Mouse (Mus musculus): ENCODE measurements around the gene Rex1bd. TPM values are rescaled to one million over a fixed set of nuclear protein-coding genes. Genes with fewer than 3 reads are reported as not detected.

Rex1bd gene
- total RNA-seq, 2 experiments from 2014 or later, result 102 TPM

DNA sequence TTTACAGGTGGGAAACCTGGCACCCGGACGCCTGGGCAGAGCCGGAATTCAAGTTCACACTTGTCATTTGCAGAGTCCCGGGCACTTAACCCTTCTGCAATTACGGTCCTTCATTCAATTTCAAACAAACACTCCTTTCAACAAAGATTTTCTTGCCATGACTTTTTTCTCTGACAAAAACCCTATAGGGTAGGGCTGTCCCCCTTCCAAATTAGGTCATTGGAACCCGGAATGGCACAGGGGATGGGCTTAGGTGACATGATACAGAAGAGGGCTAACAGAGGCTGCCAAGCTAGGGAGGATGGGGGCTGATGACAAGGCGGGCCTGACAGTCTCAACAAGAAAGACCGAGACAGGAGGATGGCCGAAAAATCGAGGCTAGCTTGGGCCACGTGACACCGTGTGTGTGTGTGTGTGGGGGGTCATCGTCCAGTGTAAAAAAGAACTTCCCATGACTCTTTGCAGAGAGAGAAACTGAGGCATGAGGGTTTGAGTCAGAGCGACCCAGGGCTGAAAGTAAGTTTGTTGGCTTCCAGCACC, 17.6 kb downstream of the Rex1bd start:
- DNase-seq (ENCODE audit: low spot score), result no peak
- intact Hi-C loops (cut with DNase I), result no loop called here

DNA sequence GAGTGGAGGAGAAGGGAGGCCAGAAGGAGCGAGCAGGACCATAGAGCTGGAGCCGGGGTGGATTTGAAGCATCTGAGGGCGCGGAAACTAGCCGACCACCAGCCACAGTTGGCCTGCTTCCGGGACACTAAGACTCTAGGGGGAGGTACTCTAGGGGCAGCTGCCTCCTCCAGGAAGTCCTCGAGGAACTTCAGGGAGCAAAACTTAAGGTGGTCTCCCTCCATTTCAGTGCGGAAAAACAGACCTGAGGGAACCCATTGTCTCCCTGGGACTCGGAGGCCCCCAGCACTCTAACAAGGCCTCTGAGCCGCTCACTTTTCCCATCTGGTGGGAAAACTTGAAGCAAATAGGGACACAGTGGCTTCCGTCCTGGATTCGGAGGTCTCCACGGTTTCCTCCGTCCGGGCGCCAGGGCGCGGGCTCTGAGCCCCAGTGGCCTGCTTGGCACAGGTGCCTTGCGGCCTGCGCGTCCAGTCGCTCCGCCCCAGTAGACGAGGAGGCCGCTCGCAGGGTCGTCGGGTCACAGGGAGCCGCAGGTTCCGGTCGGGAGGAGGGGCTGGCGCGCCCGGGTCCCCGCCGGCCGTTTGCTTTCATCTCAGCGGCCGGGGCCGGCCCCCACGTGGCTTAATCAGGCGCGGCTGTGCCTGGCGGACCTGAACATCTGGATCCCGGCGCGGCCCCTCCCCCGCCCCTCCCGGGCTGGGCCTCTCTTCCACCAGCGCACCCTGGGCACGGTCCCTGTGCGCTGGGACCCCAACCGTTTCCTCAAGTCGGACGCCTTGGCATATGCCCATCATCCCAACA, 18.4 kb downstream of the Rex1bd start:
- DNase-seq (ENCODE audit: low spot score), result no peak
- intact Hi-C loops (cut with DNase I), result no loop called here

DNA sequence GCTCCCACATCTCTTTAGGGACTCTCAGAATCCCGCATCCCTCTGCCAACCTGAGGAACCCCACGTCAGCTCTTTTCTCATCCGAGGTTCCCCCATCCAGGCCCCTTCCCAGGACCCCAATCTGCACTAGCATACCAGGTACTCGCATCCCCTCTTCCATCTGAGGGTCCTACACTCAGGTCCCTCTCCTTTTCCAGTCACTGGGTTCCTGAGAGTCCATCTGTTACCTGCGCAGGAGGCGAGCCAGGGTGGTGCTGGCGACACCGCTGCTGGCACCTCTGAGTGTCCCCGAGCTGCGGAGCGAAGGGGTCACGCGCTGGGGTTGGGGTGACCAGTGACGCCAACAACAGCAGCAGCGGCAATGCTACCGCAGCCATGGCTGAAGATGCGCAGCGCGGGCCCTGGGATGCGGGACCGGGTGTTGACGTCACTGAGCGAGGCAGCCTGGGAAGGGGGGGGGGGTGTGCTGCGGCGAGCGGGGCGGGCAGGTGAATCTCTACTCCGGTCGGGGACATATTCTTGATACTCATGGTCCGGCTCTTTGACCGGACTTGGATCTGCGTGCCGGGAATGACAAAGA, 19.5 kb downstream of the Rex1bd start, which contains the start of gene Tmem59l:
Gene Tmem59l (minus strand): TSS at position 418 of the 580 bp plus-strand sequence.
- intact Hi-C loops (cut with DNase I), result no loop called here
- no peak for DNase-seq (ENCODE audit: low spot score)

DNA sequence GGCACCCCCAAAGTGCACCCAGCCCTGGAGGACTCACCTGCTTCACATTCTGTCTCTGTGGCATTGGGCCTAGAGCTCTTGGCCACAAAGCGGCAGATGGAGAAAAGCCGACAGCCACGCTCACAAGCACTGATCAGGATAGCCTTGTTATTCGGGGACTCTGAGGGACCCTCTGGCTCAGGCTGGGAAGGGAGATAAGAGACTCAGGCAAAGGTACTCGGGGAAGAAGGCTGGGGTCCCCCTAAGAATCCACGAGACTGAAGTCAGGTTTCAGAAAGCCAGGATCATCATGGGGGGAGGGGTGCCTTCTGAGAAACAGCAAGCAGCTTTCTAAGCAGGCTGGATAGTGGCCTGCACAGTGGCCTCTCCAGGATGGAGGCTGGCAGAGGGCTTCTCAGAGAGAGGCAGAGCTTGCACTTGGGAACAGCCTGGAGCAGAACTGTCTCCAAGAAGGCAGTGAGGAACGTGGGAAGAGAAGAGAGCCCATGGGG, 20.3 kb downstream of the Rex1bd start:
- DNase-seq (ENCODE audit: low spot score), result no peak

DNA sequence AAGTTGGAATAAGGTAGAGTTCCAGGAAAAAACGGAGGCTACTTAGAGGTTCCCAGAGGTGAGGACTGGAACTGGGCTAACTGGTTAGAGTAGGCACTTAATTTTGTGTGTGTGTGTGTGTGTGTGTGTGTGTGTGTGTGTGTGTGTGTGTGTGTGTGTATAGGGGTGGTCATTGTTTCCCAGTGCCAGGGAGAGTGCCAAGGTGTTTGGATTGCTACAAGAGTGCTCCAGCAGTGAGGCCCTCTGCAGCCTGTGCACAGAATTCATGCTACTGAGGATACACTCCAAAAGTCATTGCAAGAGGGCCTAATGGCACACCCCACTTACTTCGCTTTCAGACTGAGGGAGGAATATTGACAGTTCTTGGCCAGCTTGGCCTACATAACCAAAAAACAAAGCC, 23.6 kb downstream of the Rex1bd start:
- DNase-seq (ENCODE audit: low spot score), result no peak
- intact Hi-C loops (cut with DNase I), result no loop called here

More for the DNA sequence above, 20.3 kb downstream of the Rex1bd start:
- intact Hi-C loops (cut with DNase I), result no loop called here

DNA sequence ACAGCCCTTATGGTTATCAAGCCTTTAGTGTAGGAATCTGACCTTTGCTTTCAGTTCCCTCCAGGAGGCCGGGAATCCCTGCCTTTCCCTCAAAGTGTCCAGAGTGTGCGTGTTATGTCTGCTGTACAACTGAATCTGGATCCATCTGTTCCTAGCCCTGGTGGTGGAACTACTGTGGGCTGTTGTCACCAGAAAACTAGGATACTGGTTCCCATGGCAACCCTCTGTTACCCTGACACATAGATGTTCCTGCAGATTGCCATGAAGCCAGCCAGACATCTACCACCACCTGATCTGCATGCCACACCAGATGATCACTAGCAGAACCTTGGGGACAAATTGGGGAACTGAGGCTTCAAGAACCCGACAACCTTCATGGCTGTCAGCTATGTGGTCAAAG, 24.6 kb downstream of the Rex1bd start:
- intact Hi-C loops (cut with DNase I), result no loop called here
- no peak for DNase-seq (ENCODE audit: low spot score)

DNA sequence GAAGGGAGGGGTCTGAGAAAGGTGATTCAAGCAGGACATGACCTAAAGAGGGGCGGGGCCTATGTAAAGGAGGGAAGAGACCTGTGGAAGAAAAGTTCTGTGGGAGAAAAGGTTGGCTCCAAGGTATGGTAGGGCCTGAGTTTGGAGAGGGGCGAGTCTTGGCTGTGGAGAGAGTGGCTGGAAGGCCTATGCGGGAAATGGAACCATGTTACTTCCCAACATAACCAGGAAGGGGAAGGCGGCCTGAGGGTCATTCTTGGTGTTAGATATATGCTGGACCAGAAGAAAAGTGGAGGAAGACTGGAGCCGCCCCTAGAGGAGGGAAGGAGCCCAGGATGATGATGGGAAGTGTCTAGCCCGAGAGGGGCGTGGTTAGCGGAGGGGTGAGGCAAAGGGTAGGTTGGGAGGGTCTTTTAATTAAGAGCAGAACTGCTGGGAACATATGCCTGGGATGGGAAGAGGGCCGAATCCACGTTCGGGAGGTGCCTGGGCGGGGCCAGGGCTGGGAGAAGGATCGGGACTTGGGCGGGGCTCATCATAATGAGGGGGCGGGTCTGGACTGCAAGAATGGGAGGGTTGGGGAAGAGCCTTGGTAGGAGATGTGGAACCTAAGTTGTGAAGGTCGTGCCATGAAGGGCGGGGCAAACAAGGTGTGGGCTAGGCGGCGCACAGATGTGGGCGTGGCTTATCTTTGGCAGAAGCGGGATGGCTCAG, 29.1 kb downstream of the Rex1bd start:
- intact Hi-C loops (cut with DNase I), result no loop called here
- DNase-seq (ENCODE audit: low spot score), result no peak

DNA sequence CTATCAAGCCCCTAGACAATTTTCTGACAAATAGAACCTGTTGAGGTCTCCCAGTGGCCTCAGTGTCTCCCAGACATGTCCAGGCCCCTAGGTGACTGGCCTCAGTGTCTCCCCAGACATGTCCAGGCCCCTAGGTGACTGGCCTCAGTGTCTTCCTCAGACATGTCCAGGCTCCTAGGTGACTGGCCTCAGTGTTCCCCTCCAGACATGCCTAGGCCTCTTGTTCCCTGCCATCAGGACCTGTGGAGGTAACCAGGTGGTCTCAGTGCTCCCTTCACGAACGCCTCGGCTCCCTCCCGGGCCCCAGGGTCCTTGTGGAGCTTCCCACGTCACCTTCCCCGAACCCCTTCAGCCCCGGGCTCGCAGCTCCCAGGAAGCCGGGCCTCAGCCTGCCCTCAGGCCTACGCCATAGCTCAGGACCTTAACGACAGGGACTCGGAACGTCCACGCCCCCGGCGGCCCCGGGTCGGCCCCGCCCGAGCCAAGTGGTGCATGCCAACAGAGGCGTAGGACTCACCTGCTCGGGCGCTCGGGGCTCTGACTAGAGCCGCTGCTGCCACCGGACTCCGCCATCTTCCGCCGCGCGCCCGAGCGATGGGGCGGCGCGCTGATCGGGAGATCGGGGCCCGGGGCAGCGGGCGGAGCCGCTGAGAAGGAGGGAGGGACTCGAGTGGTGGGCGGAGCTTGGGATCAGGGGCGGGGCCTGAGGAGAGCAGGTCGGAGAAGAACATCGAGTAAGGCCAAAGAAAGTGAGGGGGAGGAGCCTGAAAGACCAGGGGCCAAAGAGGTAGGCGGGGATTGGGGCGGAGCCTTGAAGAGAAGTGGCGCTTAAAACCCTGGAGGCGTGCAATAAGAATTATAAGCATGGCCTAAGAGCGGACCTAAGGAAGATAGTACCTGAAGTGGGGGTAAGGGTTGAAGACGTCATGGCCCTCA, 30.0 kb downstream of the Rex1bd start, which contains the start of gene Klhl26:
Gene Klhl26 (minus strand): TSS at position 636 of the 936 bp plus-strand sequence.
- peak; percentile 91 for DNase-seq (ENCODE audit: low spot score)
- intact Hi-C loops (cut with DNase I), result no loop called here

DNA sequence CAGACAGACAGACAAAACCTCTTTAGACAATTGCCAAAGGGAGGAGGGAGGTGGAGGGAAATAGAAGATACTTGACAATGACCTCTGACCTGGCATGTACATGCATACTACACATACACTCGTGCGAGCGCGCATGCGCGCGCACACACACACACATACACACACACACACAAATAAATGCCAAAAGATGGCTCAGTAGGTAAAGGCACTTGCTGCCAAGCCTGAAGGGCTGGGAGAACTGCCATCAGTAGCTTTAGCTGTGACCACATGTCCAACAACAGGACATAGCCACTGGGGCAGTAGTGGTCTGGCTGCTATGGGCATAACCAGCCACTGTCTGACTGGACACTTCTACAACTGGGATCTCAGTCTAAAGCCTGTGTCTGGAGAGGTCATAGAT, 34.7 kb downstream of the Rex1bd start:
- no peak for DNase-seq (ENCODE audit: low spot score)
- intact Hi-C loops (cut with DNase I), result no loop called here

DNA sequence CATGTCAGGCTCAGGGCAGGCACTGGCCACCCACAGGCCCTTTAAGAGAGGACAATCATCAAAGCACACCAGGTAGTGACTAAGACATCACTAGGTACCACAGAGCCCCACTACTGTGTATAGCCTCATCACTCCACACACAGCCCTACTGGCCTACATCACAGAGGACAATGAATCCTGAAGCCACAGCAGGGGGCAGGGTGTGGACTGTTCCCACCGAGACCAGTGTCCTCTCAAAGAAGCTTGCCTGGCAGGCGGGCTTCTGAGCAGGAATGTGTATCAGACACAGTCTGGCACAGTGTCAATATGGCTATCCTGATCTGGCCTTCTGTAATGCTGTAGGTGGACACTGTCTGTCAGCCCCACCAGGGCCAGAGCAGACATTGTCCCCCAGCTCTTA, 36.6 kb downstream of the Rex1bd start:
- intact Hi-C loops (cut with DNase I), result no loop called here

DNA sequence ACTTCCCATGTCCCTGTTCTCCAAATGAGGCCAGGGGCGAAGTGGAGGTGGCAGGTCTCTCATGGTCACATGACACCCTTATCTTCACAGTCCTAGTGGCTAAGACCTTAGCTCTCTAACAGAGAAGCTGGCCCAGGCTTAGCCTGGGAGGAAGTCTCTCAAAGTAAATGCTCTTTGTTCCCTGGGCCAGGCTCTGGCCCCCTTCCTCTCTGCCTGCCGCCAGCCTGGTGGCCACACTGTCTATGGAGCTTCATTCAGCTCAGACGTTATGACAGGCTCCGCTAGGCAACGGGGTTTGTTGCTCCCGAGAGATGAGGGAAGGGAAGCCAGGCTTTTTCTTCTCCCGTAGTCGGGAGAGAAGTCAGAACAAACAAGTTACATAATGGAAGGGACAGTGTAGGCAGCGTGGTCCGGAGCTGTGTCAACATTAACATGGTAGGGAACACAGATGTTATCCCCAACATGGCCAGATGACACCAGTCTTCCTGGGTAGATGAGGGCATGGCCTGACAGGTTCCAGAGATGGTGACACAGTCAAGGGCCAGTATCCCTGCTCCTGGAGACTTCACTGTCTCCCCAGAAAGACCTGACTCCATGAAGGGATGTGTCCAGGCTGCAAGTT, 37.1 kb downstream of the Rex1bd start:
- DNase-seq (ENCODE audit: low spot score), result no peak
- intact Hi-C loops (cut with DNase I), result no loop called here

More for the DNA sequence above, 36.6 kb downstream of the Rex1bd start:
- no peak for DNase-seq (ENCODE audit: low spot score)

DNA sequence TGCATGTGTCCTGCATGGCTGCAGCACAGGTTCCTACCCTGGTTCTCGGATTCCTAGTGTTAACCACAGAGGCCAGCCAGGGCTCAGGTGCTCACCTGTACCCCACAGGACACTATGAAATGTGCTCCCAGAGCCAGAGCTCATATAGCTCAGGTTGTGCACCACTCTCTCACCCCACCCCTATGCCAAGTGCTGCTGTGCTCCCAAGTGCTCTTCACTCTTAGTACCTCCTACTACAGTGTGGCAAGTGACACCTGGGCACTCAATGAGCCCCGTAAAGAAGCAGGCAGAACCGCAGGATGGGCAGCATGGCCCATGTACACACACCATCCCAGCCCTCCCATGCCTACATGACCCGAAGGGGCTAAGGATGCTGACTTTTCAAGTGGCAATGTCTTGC, 37.8 kb downstream of the Rex1bd start:
- intact Hi-C loops (cut with DNase I), result no loop called here
- no peak for DNase-seq (ENCODE audit: low spot score)

DNA sequence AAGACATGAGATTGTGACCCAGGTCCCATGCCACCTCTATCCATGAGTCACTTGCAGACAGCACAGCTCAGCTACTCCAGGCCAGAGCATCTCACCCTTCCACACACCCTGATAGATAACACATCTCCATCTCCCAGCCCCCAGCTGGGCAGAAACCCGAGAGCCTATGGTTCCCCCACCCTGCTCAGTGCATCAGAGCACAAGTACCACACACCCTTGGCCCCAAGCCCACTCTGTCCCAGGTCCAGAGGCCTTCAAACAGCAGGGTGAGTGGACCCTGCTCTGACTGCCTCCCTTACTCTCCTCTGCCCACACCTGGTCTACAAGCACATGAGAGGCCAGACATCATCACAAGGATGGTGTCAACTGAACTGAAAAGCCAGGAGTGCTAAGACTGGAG, 38.6 kb downstream of the Rex1bd start:
- no peak for DNase-seq (ENCODE audit: low spot score)
- intact Hi-C loops (cut with DNase I), result no loop called here

DNA sequence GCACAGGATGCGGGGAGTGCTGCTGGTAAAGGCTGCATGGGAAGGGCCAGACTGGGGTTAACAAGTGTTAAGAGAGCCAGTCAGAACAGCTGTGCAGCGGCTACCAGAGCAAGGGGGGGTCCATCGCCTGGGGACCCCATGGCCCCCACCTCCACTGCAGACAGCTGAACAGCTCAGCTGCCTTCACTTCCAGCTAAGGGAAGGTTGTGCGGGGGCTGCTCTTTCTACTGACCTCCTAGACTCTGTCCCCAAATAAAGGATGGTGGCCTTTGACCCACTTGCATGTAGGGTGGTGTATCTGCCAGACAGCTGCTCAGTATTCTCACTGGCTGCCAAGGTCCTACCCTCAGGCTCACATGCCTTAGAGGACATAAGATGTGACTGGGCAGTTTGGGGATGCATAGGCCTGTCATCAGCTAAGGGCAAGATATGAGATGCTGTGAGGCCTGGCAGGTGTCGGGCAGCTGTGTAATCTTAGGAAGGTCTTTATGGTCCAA, 39.3 kb downstream of the Rex1bd start:
- no peak for DNase-seq (ENCODE audit: low spot score)

DNA sequence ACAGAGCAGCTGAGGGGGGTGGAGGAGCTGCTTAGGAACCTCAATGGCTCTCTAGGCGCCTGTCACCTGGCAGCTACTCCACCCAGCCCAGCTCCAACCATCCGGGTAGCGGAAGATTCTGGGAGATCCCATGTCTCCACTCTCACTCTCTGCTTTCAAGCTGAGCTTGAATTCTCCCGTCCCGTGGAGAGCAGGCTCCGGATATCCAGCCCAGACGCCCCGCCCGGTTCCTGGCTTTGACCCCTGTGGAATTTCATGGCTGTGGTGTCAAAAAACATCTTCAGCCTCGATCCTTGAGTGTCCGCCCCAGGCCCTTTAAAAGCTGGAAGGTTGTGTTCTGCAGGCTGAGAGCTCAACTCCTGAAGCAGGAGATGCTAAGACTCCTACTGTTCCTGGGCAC, 39.8 kb downstream of the Rex1bd start:
- intact Hi-C loops (cut with DNase I), result no loop called here
- peak; percentile 50 for DNase-seq (ENCODE audit: low spot score)

More for the DNA sequence above, 39.3 kb downstream of the Rex1bd start:
- intact Hi-C loops (cut with DNase I), result no loop called here

DNA sequence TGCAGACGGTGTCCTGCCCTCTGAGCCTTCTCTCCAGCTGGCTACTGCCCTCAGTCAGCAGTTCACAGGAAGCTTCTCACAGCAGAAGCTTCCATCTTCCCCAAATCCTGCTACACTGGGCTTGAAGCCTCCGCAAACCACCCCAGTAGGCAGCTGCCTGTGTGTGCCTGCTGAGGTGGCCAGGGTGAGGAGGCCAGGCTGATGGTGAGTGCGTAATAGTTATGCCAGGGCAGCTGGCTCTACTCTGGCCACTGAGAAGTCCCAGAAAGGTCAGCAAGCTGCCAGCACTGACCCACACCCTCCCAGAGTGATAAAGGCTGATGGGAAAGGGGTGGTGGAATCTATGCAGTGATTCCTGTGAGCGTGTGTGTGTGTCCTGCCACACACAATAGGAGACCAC, 40.2 kb downstream of the Rex1bd start:
- no peak for DNase-seq (ENCODE audit: low spot score)
- intact Hi-C loops (cut with DNase I), result no loop called here

DNA sequence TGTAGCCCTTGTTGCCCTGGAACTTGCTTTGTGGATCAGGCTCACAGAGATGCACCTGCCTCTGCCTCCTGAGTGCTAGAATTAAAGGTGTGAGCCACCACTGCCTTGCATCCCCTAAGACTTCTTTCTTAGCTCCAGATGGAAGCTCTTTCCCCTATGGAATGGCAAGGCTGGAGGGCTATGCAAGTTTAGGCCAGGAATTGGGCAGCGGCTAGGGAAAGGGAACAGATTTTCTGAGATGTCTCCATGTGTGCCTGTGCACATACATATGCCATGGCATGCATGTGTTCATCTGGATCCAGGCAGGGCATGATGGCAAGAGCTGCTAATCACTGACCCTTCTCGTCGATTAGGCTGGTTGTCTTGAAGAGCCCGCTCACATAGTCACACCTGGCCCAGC, 40.9 kb downstream of the Rex1bd start:
- intact Hi-C loops (cut with DNase I), result no loop called here
- DNase-seq (ENCODE audit: low spot score), result no peak

DNA sequence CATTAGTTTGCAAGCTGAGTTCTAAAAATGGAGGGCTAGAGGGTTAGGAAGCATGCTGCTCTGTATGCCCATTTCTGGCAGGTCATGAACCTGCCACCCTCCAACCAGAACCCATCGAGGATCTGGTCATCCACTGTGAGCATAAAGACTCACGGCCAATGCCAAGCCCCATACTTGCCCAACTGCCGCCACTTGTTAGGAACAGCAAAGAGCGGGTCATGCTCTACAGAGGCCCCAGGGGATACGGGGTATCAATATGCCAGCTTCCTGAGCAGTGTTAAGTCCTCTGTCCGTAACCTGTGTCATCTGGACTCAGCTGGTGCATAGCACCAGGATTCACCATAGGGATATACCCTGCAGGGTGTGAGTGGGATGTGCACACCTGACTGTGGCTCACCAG, 42.4 kb downstream of the Rex1bd start:
- no peak for DNase-seq (ENCODE audit: low spot score)

DNA sequence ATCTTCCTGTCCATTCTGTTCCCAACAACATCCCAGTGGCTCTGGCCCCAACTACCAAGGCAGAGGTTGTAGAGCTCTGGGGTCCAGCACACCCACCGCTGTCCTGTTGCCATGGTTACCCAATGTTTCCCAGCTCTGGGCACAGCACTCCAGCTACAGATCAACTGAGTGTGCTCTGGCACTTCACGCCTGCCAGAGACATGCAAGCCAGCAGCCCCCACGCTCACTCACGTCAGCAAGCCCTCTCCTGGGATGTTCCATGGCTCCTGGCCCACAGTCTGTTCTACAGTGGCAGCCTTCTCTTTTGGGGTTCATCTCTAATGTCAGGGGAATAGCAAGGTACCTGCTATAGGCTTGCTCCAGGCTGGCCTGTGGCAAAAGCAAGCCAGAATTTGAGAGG, 43.2 kb downstream of the Rex1bd start:
- intact Hi-C loops (cut with DNase I), result no loop called here
- peak; percentile 53 for DNase-seq (ENCODE audit: low spot score)

More for the DNA sequence above, 42.4 kb downstream of the Rex1bd start:
- intact Hi-C loops (cut with DNase I), result no loop called here

Data from heart, postnatal 25 days (tissue).